Mouse (Mus musculus) layer of hippocampus, postnatal 25 days (tissue): Measurements from ENCODE around the gene Gm11568. TPM values are rescaled to one million over a fixed set of nuclear protein-coding genes. Genes with fewer than 3 reads are reported as not detected.
"Not testable (repeated sequence)": the region's sequence is repeated elsewhere in the genome, so short reads cannot be mapped to it uniquely, and the experiment has no call there.

Experiments used
- DNase-seq, 2 experiments: peaks; one replicate each; pipeline ENCODE4 v3.0.0; 2022; ENCODE audit warnings: mixed read lengths in 2 of 2, low spot score in 1 of 2; ENCODE audit errors: extremely low spot score in 1 of 2
- total RNA-seq, 2 experiments: library from RNA; stranded (reverse); gene quantifications; 2 replicates each; pipeline ENCODE4 v1.2.3; 2021

The Gm11568 gene
- total RNA-seq = not detected

- DNase-seq = no peak
These were observed at the start of gene Gm11568 for GRCm38 (mm10) chr11:99857617-99858016. Gene Gm11568 (plus strand): TSS chr11:99857917.

GRCm38 (mm10) chr11:99809792-99810191 lies 47.9 kb upstream of the Gm11568 start, which contains the start of gene Krtap4-13:
Gene Krtap4-13 (minus strand): TSS chr11:99809892.
- not testable (repeated sequence) for DNase-seq

GRCm38 (mm10) chr11:99815566-99815965 lies 42.2 kb upstream of the Gm11568 start, which contains the start of gene Gm11564:
Gene Gm11564 (minus strand): TSS chr11:99815666.
- DNase-seq = not testable (repeated sequence)

- no peak for DNase-seq
These were observed 19.8 kb upstream of the Gm11568 start, which contains the start of gene 2300003K06Rik for GRCm38 (mm10) chr11:99837966-99838365. Gene 2300003K06Rik (minus strand): TSS chr11:99838066.

GRCm38 (mm10) chr11:99842185-99842584 lies 15.5 kb upstream of the Gm11568 start:
- DNase-seq = no peak

GRCm38 (mm10) chr11:99846746-99847145 lies 11.0 kb upstream of the Gm11568 start:
- no peak for DNase-seq

GRCm38 (mm10) chr11:99851508-99851907 lies 6.2 kb upstream of the Gm11568 start, which contains the start of gene Krtap4-16:
Gene Krtap4-16 (minus strand): TSS chr11:99851608.
- no peak for DNase-seq

GRCm38 (mm10) chr11:99854121-99854520 lies 3.6 kb upstream of the Gm11568 start:
- no peak for DNase-seq

GRCm38 (mm10) chr11:99858761-99859160 lies 1.0 kb downstream of the Gm11568 start:
- DNase-seq = no peak

GRCm38 (mm10) chr11:99864176-99864575 lies 6.5 kb downstream of the Gm11568 start, which contains the start of gene Gm11559:
Gene Gm11559 (plus strand): TSS chr11:99864476.
- DNase-seq = not testable (repeated sequence)

- DNase-seq = not testable (repeated sequence)
These were observed 15.4 kb downstream of the Gm11568 start, which contains the start of gene Krtap9-1 for GRCm38 (mm10) chr11:99873089-99873488. Gene Krtap9-1 (plus strand): TSS chr11:99873389.

GRCm38 (mm10) chr11:99878887-99879286 lies 21.2 kb downstream of the Gm11568 start, which contains the start of gene Gm11567:
Gene Gm11567 (plus strand): TSS chr11:99879187.
- DNase-seq = not testable (repeated sequence)

- no peak for DNase-seq
These were observed 49.9 kb downstream of the Gm11568 start, which contains the start of gene Krtap31-1 for GRCm38 (mm10) chr11:99907620-99908019. Gene Krtap31-1 (plus strand): TSS chr11:99907920.

Other genes starting within 250 kb of the Gm11568 start
- gene Gm11937, start 247.7 kb upstream of the Gm11568 start, total RNA-seq = not detected
- gene Krtap2-4, start 243.1 kb upstream of the Gm11568 start, total RNA-seq = not detected
- not detected for gene Gm11562, start 237.5 kb upstream of the Gm11568 start, total RNA-seq
- not detected for gene Krtap4-1, start 229.7 kb upstream of the Gm11568 start, total RNA-seq
- not detected for gene Krtap4-2, start 222.8 kb upstream of the Gm11568 start, total RNA-seq
- not detected for gene Krtap4-7, start 213.8 kb upstream of the Gm11568 start, total RNA-seq
- not detected for gene Gm11555, start 207.7 kb upstream of the Gm11568 start, total RNA-seq
- gene Gm11563, start 199.0 kb upstream of the Gm11568 start, total RNA-seq = not detected
- gene Krtap4-6, start 192.0 kb upstream of the Gm11568 start, total RNA-seq = not detected
- gene Gm14190, start 167.2 kb upstream of the Gm11568 start, total RNA-seq = not detected
- gene Gm14180, start 123.6 kb upstream of the Gm11568 start, total RNA-seq = not detected
- not detected for gene Gm11595, start 85.0 kb upstream of the Gm11568 start, total RNA-seq
- not detected for gene Krtap4-8, start 77.2 kb upstream of the Gm11568 start, total RNA-seq
- gene Krtap4-9, start 72.7 kb upstream of the Gm11568 start, total RNA-seq = not detected
- gene Gm11596, start 64.5 kb upstream of the Gm11568 start, total RNA-seq = not detected
- not detected for gene Gm11569, start 59.0 kb upstream of the Gm11568 start, total RNA-seq
- gene Gm11554, start 53.5 kb upstream of the Gm11568 start, total RNA-seq = not detected
- gene Krtap4-13, start 48.0 kb upstream of the Gm11568 start, total RNA-seq = not detected
- gene Gm11564, start 42.3 kb upstream of the Gm11568 start, total RNA-seq = not detected
- not detected for gene 2300003K06Rik, start 19.9 kb upstream of the Gm11568 start, total RNA-seq
- not detected for gene Krtap4-16, start 6.3 kb upstream of the Gm11568 start, total RNA-seq
- gene Gm11559, start 6.6 kb downstream of the Gm11568 start, total RNA-seq = not detected
- not detected for gene Krtap9-1, start 15.5 kb downstream of the Gm11568 start, total RNA-seq
- gene Gm11567, start 21.3 kb downstream of the Gm11568 start, total RNA-seq = not detected
- gene Krtap31-1, start 50.0 kb downstream of the Gm11568 start, total RNA-seq = not detected
- gene Gm11565, start 56.8 kb downstream of the Gm11568 start, total RNA-seq = not detected
- gene Krtap31-2, start 78.4 kb downstream of the Gm11568 start, total RNA-seq = not detected
- not detected for gene Krtap9-5, start 90.6 kb downstream of the Gm11568 start, total RNA-seq
- not detected for gene Krtap29-1, start 121.1 kb downstream of the Gm11568 start, total RNA-seq
- gene Krtap16-1, start 128.7 kb downstream of the Gm11568 start, total RNA-seq = not detected
- not detected for gene Krtap17-1, start 136.1 kb downstream of the Gm11568 start, total RNA-seq
- gene Krt33a, start 158.3 kb downstream of the Gm11568 start, total RNA-seq = not detected
- not detected for gene Krt33b, start 172.0 kb downstream of the Gm11568 start, total RNA-seq
- gene Krt34, start 183.6 kb downstream of the Gm11568 start, total RNA-seq = not detected
- not detected for gene Krt31, start 192.6 kb downstream of the Gm11568 start, total RNA-seq
- not detected for gene Krt32, start 230.3 kb downstream of the Gm11568 start, total RNA-seq
- gene Krt35, start 238.3 kb downstream of the Gm11568 start, total RNA-seq = not detected
- not detected for gene Krt36, start 247.7 kb downstream of the Gm11568 start, total RNA-seq